Mouse (Mus musculus) R1 (cell line): Measurements from ENCODE around the gene Mtch2.
"Not testable (repeated sequence)": the region's sequence is repeated elsewhere in the genome, so short reads cannot be mapped to it uniquely, and the experiment has no call there.

Source experiments
- DNase-seq: peaks from one replicate; pipeline ENCODE4 v3.0.0-alpha.2; 2018; ENCODE audit warnings: low read depth, low spot score

Gene Mtch2

DNA sequence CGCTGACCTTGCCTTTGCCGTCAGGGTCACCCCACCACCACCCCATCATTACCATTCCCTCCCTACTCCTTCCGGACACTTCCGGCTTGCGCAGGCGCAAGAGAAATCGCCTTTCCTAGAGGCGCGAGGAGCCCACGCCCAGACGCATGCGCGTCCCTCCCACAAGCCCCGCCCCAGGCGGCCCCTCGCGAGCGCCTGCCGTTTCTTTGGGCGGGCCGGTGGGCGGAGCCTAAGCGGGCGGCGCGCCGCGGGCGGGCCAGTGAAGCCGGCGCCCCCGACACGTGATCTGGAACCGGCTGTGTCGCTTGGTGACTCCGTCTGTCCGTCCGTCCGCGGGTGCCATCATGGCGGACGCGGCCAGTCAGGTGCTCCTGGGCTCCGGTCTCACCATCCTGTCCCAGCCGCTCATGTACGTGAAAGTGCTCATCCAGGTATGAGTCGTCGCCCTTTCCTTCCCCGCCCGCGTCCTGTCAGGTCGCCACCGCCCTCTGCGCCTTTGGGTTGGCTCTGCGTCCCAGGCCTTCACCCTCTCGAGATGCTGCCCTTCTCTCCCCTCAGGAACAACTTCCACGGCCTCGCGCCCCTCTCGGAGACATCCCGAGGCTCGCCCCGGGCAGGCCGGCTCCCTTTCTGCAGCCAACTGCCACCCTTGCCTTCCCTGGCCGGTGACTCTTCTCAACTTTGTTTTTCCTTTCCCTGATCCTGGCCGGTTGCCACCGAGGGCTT is at the start of gene Mtch2:
Gene Mtch2, plus strand, starts transcription at position 201 of the 726 bp plus-strand sequence.
- DNase-seq = peak; percentile 97

DNA sequence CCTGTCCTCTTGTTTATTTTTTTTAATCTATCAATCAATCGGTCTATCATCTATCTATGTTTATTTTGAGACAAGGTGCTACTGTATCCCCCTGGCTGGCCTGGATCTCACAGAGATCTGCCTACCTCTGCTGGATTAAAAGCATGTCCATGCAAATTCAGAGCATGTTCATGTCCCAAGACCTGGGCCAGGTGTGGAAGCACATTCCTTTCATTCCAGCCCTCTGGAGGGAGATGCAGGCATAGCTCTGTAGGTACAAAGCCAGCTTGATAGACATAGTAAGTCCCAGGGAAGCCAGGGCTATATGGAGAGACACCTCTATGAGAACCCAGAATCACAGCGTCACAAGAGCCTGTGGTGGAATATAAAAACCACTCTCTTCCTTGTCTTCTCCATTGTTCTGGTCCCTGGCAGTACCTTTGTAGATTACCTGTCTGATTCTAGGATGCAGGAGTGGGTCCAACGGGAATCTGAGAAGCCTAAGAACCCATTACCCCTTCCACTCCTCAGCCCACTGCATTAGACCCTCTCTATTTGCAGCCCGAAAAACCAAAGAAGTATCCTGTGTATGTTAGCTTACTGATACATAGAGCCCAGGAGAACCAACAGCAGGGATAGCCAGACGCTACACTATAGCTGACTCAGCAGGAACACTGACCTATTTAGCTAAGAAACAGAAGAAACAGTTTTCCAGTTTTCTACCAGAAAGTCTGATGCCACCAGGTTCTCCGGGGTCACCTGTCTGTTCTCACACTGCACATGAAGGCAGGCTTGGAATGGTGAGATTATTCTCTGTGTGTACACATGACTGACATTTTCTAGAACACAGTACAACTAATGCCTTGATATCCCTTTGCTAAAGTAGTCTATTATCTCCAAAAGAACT is 38.5 kb upstream of the Mtch2 start:
- peak; percentile 51 for DNase-seq

DNA sequence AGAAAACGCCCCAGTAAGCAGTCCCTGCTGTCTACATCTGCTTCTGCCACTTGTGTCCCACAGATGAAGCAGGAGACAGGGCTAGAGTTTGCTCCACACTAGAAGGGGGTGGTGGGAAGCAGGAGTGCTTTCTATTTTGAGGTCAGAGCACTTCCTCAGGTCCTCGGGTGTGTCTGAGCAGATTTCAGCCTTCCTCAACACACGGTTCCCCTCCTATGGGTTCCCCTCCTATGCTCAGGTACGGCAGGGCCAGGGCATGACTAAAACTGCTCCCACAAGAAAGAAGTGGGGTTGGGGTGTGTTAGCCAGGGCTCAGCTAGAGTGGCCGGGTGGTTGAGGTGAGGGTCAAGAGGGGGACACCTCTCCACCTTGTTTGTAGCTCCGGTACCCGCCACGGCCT is 36.2 kb upstream of the Mtch2 start:
- no peak for DNase-seq

DNA sequence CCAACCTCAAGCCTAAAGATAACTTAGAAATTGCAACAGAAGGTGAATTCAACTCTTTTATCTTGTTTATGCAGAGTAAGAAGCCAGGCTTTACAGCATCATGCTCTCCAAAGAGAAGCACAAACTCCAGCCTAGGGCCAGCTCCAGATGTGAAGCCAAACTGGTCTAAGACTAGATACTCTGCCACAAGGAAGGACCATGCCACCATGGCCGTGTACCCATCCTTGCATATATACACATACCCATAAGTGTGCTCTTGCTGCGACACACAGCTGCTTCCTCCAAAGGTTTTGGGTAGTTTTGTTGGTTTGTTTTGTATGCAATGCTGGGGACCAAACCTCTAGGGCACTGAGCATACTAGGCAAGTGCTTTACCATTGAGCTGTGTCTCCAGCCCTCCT is 31.7 kb upstream of the Mtch2 start:
- DNase-seq = no peak

DNA sequence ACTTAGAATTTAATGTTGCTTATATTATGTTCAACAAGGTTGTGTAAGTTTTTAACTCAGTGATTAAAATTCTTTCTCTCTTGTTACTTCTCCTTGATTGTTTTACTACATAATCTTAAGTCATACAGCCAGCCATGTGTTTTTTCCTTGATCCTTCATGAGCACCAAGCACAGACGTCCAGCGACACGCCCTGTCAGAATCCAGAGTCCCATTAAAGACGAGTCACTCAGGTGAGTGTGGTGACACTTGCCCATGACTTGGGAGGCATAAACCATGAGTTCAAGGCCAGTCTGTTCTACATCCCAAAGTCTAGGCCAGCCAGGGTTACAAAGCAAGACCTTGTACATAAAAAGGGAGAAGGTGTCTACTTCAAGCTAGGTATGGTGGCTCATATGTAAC is 30.8 kb upstream of the Mtch2 start:
- DNase-seq = no peak

DNA sequence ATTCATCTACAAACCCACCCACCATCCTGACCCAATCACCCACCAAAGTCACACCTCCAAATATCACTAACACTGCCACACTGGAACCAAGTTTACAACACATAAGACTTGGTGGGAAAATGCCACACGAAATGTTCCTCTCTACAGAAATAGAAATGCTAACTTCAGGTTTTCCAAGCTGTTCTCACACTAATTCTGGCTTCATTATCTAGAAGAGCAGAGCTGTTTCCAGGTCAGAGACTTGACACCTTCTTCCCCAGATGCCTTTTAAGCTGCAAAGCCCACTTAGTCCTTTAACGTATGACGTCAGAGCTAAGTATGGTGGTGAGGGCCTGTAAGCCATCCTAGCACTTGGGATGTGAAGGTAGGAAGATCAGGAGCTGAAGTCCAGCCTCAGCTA is 28.2 kb upstream of the Mtch2 start:
- no peak for DNase-seq

DNA sequence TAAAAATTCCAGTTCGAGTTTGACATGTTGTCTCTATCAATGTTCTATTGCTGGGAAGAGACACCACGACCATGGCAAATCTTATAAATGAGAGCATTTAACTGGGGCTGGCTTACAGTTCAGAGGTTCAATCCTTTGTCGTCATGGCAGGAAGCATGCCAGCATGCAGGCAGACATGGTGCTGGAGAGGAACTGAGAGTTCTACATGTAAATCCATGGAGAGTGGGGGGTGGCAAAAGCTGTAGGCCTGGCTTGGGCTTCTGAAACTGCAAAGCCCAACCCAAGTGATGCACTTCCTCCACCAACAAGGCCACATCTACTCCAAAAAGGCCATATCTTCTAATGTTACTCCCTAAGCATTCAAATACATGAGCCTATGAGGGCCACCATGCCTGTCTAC is 26.1 kb upstream of the Mtch2 start:
- no peak for DNase-seq

DNA sequence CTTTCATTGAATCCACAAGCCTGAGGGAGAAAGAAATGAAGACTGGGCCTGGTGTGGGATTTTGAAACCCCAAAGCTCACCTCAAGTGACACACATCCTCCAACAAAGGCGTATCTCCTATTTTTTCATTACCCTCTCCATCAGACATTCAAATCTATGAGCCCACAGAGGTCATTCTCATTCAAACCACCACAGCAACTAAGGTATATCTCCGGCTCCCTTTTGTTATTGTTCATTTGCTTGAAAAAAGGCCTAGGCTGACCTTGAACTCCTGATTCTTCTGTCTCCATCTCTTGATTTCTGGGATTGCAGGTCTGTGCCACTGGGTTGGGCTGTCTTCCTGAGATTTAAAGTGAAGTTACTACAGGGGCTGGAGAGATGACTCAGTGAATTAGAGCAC is 24.0 kb upstream of the Mtch2 start:
- peak; percentile 90 for DNase-seq

DNA sequence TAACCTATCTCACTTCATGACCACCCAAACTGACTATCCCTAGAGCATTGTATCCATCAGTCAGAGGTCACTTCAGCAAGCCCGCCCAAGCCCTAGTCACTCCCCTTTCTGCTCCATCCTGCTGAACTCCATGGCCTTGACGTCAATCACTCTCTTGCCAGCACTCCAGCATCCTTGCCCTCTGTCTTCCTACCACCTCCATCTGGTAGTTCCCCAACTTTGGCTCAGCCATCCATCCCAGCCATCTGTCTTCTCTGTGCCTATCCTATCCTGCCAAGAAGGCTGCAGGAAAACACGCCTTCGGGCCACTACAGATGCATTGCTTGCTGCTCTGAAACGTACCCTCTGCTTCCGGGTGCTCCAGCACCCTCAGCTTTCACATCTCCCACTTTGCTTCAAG is 23.2 kb upstream of the Mtch2 start:
- peak; percentile 65 for DNase-seq

DNA sequence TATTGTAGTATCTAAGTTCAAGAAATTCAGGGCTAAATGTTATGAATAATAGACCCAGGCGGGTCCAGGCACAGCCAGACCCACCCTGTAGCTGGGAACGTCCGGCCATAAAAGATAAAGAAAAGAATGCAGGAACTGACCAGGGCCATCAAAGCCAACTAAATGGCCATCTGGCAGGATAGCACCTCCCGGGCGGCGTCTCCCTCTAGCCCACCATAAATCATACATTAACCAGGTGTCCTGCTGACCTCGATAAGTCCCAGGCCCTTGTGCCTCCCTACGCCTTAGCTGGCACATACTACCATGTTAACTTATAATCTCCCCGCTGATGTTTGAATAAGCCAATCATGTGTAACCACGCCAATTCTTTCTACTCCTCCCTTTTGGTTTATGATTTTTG is 22.4 kb upstream of the Mtch2 start:
- DNase-seq = not testable (repeated sequence)

DNA sequence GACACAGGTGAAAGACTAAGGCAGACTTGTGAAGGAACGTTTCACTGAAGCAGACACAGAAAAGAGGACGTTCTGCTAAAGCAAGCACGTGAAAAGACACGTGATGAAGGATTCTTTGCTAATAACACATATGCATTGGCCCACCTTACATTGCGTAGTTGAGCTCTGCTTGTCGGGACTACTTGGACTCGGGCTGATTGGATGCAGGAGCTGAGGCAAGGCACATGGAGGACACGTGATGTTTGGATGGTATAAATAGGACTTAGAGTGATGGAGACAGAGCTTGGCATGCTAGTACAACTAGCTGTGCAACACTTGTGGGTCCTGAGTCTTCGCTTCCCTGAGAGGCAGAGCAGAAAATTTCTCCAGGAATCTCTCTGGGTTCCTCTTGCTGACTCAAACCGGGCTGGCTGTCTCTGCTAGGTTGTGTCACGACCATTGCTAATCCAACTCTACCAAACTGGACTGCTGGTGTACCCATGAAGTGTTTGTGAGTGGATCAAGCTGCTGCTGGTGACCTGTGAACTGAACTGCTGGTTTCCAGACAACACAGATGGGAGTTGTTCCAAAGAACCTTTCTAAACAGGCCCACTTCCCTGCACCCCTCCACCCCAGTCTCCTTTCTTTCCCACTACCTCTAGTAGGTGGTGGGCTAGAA is 21.3 kb upstream of the Mtch2 start:
- DNase-seq = no peak

DNA sequence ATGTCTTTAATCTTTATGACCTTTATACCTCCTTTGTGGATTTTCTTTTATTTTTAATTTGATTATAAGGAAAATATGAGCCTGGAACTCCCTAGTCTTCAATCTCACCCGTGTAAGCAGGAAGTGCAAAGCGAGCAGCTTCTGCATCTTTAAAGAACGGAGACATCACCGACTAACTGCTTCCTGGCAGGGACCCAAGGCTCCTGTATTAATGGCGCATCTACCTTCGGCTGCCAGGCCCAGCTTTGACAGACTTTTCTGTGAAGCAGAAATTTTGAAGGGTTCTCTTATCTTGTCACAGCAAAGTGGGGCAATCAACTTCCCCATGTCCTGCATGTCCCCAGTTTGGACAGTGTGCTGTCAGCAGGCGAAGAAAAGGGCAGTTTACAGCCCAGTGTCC is 18.2 kb upstream of the Mtch2 start:
- DNase-seq = no peak

DNA sequence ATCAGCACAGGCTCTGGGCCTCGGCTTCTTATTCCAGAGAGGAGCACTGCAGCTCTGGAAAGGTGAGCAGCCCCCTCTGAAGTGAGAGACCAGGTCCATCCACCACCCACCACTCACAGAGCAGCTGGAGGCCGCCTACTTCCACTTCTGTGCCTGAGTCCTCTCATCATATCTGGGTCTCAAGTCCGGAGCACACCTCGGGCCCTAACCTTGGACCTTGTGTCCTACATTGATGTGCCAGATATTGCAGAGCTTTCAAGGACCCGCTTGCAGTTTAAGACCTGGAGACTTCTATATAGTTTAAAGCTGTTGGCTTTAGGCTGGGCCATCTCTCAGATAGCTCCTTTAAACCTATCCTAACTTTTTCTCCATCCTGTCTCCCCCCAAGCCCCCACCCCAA is 13.5 kb upstream of the Mtch2 start:
- no peak for DNase-seq

DNA sequence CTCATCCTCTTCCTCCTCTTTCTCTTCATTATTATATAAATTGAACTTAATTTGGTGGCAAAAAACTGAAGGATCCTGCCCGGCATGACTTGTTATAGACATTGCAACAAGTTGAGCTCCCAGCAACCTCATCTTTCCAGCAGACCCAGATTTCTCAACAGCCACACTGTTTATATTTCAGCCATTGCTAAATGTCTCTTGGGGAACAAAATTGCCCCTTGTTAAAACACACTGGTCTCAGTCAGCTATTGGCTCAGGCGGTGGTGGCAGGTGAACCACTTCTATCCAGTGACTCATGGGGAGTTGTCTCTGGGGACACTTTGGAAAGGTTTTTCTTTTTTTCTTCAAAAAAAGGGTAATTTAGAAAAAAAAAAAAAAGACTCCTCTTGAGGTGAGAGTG is 8.3 kb upstream of the Mtch2 start:
- DNase-seq = no peak

DNA sequence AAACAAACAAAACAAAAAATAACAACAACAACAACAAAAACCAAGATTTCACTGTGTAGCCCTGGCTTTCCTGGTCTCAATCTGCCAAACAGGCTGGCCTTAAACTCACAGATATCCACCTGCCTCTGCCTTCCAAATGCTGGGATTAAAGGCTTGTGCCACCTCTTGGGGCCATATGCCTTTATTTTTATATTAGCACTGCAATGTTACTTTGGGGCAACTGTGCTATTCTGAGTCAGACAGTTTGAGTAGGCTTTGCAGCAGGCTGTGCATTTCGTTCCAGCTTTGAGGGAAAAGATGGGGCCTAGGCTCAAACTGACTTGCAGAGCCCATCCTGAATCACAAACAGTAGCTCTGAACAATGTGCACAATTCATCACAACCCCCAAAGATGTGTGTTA is 3.3 kb upstream of the Mtch2 start:
- no peak for DNase-seq

DNA sequence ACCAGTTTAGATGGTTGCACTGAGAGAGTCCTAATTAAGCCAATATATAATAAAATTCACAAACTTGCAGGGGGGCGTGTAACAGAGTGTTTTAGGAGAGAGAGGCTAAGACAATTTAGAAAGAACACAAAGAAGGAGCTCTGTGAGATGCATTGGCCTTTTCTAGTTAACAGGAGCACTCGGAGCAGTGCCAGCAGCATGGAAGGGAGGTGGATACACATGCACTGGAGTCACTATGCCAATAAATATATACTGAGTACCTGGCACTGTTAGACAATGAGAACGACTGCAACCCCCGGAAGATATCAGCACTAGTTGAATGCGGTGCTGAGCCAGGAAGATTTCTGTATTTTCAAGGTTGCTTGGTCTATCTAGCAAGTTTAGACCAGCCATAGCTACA is 2.7 kb upstream of the Mtch2 start:
- no peak for DNase-seq

DNA sequence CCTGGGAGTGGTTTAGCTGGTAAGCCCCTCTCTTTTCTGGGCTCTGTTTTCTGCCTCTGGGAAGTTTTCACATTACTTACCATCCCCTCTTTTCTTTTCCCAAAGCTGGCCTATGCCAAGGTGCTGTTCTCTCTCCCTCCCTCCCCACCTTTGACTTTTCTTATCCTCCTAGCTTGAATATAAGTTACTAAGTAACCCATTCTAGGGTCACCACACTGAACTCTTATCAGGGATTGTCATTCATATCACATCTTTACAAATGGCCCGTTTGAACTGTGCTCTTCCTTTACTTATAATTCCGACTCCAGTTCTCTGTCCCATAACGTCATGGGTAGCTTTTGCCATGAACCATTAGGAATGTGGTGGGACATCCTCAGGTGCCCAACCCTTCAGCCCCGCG is 1.7 kb upstream of the Mtch2 start:
- no peak for DNase-seq

DNA sequence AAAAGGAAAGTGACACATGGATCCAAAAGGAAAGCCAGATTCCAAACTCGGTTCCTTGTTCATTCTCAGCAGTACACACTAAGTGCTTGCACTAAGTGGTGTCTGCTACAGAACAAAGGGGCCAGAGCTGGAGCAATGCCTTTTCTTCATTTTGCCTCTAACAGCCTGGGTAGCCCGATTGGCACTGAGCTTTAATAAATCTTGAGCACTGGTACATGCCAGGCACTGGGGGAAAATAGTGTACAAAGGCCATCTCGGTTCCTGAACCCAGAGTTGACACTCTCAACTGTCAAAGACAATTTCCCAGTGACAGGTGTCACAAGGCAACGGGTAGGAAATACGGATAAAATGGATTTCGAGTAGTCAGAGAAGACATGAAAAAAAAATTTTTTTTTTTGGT is 784 bp upstream of the Mtch2 start:
- DNase-seq = no peak

DNA sequence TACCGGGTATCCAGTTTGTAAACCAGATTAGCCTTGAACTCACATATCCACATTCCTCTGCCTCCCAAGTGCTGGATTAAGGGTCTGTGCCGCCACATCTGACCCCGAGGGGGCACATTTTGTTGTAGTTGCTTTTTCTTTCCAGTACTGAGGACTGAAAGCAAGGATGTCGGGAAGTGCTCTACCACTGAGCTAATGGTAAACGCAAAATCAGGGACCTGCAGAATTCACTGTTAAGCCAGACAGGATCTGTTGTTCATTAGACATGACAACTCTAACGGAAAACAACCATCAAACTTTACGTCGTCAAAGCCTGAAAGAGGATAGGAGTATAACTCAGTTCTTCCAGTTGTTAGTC is 379 bp upstream of the Mtch2 start:
- no peak for DNase-seq

DNA sequence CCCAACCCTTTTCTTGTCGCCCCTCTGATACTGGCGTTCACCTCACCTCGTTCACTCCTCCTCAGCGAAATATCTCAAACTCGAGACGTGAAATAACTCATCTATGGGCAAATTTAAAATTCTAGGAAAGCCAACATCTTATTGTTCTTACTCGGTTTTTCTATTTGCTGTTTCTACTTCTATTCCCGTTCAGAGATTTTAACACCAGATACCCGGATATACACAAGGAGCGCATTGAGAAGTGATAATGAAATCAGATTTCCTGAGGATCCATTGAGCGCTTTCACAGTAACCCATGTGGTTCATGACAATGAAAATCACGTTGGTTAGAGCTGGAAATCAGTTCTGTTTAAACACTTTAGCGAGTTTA is 711 bp downstream of the Mtch2 start:
- peak; percentile 26 for DNase-seq

DNA sequence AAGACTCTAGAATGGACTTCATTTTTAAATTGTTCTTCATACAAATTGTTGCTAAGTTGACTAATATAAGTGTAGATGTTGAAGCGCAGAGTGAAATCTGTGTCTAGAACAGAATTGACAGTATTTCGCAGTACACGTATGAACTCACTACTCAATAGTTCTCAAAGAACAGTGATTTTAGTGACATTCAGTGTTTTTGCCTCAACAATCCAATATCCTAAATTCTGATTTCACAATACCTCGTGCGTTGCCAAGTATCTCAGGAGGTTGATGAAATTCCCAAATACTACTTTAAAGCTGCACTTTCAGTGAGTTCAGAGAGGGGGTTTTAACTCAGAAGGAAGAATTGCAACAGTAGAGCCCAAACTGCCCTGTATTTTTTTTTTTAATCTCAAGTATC is 1.4 kb downstream of the Mtch2 start:
- DNase-seq = no peak

DNA sequence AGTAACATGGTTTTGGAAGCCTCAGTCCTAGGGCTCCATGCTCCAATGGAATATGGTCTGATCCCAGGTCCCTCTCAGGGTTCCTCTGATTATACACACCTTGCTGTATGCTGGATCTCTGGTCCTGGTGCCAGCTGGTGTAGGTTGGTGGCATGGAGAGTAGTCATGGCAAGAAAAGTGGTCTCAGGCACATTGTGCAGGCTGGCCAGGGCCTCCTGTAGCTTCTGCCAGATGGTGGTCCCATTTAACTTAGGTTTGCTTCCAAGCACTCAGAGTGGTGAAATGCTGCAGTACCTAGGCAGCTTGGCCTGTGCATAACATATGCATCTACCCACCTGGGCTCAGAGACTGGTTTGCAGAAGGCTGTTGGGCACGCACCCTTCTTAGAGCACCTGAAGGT is 3.4 kb downstream of the Mtch2 start:
- DNase-seq = no peak

DNA sequence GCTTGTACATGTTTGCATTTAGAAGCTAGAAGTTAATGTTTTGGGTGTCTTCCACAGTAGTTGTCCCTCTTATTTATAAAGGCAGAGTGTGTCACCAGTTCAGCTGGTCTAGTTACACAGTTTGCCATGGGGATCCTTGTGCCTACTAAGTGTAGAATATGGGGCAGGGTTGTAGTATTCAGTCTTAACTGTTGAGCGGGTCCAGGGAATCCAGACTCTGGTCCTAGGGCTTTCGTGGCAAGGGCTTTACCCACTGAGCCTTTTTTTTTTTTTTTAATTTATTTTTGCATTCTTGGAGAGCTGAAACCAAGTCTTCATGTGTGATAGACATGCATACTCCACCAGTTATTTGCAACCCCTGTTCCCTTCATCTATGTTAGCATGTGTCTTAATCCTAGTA is 14.5 kb downstream of the Mtch2 start:
- DNase-seq = no peak
